19 mouse cellular contexts compared by ENCODE assay signal in the genomic region with DNA sequence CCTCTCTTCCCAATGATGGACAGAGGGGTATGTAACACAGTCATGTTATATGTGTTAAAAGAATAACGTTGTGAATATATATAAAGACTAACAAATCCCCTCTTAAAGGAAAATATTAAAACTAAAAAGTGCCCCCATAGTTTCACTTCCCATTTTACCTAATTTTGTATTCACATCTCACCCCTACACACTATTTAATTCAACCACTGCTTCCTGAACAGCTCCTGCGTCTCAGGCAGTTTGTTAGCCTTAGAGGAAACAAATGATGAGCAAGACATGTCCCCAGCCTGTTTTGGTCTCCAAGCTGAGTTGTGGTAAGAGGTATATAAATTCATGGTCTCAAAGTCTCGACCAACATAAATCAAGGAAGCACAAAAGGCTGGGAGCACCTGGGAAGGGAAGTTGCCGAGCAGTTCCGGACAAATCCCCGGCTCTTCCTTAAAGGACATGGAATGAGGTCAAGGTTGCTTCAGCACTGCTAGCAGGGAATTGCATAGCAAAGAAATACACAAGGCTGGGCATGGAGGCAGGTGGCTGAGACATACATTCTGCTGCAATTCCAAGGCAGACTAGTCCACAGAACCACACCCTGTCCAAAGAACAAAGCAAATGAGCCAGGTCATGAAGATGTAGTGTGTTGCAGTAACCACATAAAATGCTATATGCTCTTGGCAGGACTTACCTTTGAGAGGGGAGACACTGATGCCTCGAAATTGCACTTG.
DNase-seq lines count a peak whose midpoint lies in the region; ATAC-seq and TF ChIP-seq lines count a peak whose summit lies in the region.
"Had no signal": no experiment of that assay in that cellular context is flagged by ENCODE, and none has a peak within 500 bp of the region (broad histone marks: within the 10 kb centered on the region; RNA-seq: fewer than 3 reads in every experiment).

No protein-coding gene starts in this region.

- H3K4me1 ChIP-seq in lung, postnatal 0 days (ENCODE audit: insufficient read depth, low read depth, low read length), result no peaks in the 10 kb centered on the region
- H3K4me1 ChIP-seq in bone marrow, adult 2 months (ENCODE audit: control insufficient read depth, insufficient read depth, low read length), result peaks cover 5% of the 10 kb centered on the region
- H3K4me1 ChIP-seq in intestine, embryonic 16.5 days (ENCODE audit: control insufficient read depth, insufficient read depth, low read length), result no peaks in the 10 kb centered on the region
- no peaks in the 10 kb centered on the region for H3K4me1 ChIP-seq in kidney, embryonic 14.5 days (ENCODE audit: control insufficient read depth, insufficient read depth, low read length)
- H3K4me1 ChIP-seq in neural tube, embryonic 15.5 days, result peaks cover 7% of the 10 kb centered on the region
- H3K4me1 ChIP-seq: embryonic facial prominence, embryonic 12.5 days; liver, embryonic 15.5 days; midbrain, embryonic 10.5 days had no signal

- WGBS in lung, postnatal 0 days, result 72% methylated on average over 7 of the region's 7 CpGs
- WGBS in bone marrow, adult 2 months, result 5% methylated on average over 7 of the region's 7 CpGs
- 67% methylated on average over 7 of the region's 7 CpGs for WGBS in intestine, embryonic 16.5 days
- 71% methylated on average over 7 of the region's 7 CpGs for WGBS in kidney, embryonic 14.5 days
- WGBS in neural tube, embryonic 15.5 days, result 68% methylated on average over 7 of the region's 7 CpGs

- no peaks in the 10 kb centered on the region for H3K36me3 ChIP-seq in lung, postnatal 0 days (ENCODE audit: insufficient read depth, low read length)
- no peaks in the 10 kb centered on the region for H3K36me3 ChIP-seq in intestine, embryonic 16.5 days (ENCODE audit: control insufficient read depth, insufficient read depth, low read length)
- no peaks in the 10 kb centered on the region for H3K36me3 ChIP-seq in splenic B cell, adult 2 months (ENCODE audit: control insufficient read depth, insufficient read depth, low read length, poor library complexity, severe bottlenecking)
- no peaks in the 10 kb centered on the region for H3K36me3 ChIP-seq in kidney, embryonic 14.5 days (ENCODE audit: control insufficient read depth, insufficient read depth, low read length)
- H3K36me3 ChIP-seq in neural tube, embryonic 15.5 days, result no peaks in the 10 kb centered on the region
- H3K36me3 ChIP-seq: embryonic facial prominence, embryonic 12.5 days; forebrain, embryonic 15.5 days; liver, embryonic 15.5 days; midbrain, embryonic 10.5 days had no signal

- no peaks in the 10 kb centered on the region for H3K27me3 ChIP-seq in lung, postnatal 0 days (replicated peaks; ENCODE audit: insufficient read depth, low read length)
- no peaks in the 10 kb centered on the region for H3K27me3 ChIP-seq in intestine, embryonic 16.5 days (replicated peaks; ENCODE audit: control insufficient read depth, insufficient read depth, low read length)
- H3K27me3 ChIP-seq in splenic B cell, adult 2 months (ENCODE audit: control insufficient read depth, insufficient read depth, low read length, poor library complexity, severe bottlenecking), result no peaks in the 10 kb centered on the region
- no peaks in the 10 kb centered on the region for H3K27me3 ChIP-seq in kidney, embryonic 14.5 days (ENCODE audit: control insufficient read depth, insufficient read depth, low read length)
- no peaks in the 10 kb centered on the region for H3K27me3 ChIP-seq in neural tube, embryonic 15.5 days (replicated peaks)
- H3K27me3 ChIP-seq: embryonic facial prominence, embryonic 12.5 days; forebrain, embryonic 15.5 days; liver, embryonic 15.5 days had no signal

- no peak overlapping the region for H3K9ac ChIP-seq in lung, postnatal 0 days (replicated peaks; ENCODE audit: low read depth)
- H3K9ac ChIP-seq in intestine, embryonic 16.5 days (ENCODE audit: low read depth, low read length), result no peak overlapping the region
- H3K9ac ChIP-seq in kidney, embryonic 14.5 days (ENCODE audit: low read depth, low read length), result no peak overlapping the region
- H3K9ac ChIP-seq in neural tube, embryonic 15.5 days (replicated peaks), result no peak overlapping the region
- H3K9ac ChIP-seq: embryonic facial prominence, embryonic 12.5 days; forebrain, embryonic 15.5 days; hindbrain, embryonic 14.5 days; liver, embryonic 15.5 days had no signal

- no peak for TF ChIP-seq CTCF in lung, postnatal 0 days (IDR thresholded peaks at IDR 0.05)
- TF ChIP-seq CTCF in bone marrow, adult 2 months (IDR thresholded peaks at IDR 0.05; ENCODE audit: control insufficient read depth, insufficient read depth, low read length), result no peak

- no peak overlapping the region for H3K27ac ChIP-seq in lung, postnatal 0 days (ENCODE audit: low read length)
- peak overlapping the region; percentile 42 for H3K27ac ChIP-seq in bone marrow, adult 2 months (ENCODE audit: control insufficient read depth, insufficient read depth, low read depth, low read length, poor library complexity)
- no peak overlapping the region; the same call in 1 of the 2 replicates for H3K27ac ChIP-seq in intestine, embryonic 16.5 days (ENCODE audit: low read length)
- H3K27ac ChIP-seq in kidney, embryonic 14.5 days (ENCODE audit: low read depth, low read length), result no peak overlapping the region
- H3K27ac ChIP-seq in neural tube, embryonic 15.5 days (replicated peaks), result no peak overlapping the region
- H3K27ac ChIP-seq: embryonic facial prominence, embryonic 12.5 days; forebrain, embryonic 15.5 days; hindbrain, embryonic 14.5 days; liver, embryonic 15.5 days; midbrain, embryonic 10.5 days had no signal

- TF ChIP-seq EP300 in lung, postnatal 0 days (IDR thresholded peaks at IDR 0.05), result no peak

- TF ChIP-seq POLR2A in bone marrow, adult 2 months (IDR thresholded peaks at IDR 0.05; ENCODE audit: borderline replicate concordance, control insufficient read depth, low read depth, low read length), result no peak

- ATAC-seq in lung, postnatal 0 days, result no peak
- peak; percentile 88 for ATAC-seq in intestine, embryonic 16.5 days
- ATAC-seq in kidney, embryonic 14.5 days (ENCODE audit: low FRiP score, low TSS enrichment), result no peak
- no peak for ATAC-seq in neural tube, embryonic 15.5 days (ENCODE audit: low FRiP score)
- ATAC-seq: forebrain, embryonic 15.5 days had no signal

- peak; percentile 10 for DNase-seq in lung, postnatal 25 days (ENCODE audit: low spot score)
- no peak for DNase-seq in lung, postnatal 0 days (ENCODE audit: low spot score)
- DNase-seq in splenic B cell, adult 2 months (ENCODE audit: low read depth, low spot score), result peak; percentile 84
- no peak for DNase-seq in gastrocnemius, adult 8-10 months (ENCODE audit: low spot score in 2 of 2)
- DNase-seq: cerebellum, adult 11-12 months; heart, adult 11 months; kidney, adult 2 months; kidney, postnatal 36 days; lung, postnatal 10 days; thymus, postnatal 36 days had no signal

- no peak overlapping the region for H3K4me3 ChIP-seq in lung, postnatal 0 days (ENCODE audit: low read depth, low read length)
- H3K4me3 ChIP-seq in bone marrow, adult 2 months (replicated peaks; ENCODE audit: control insufficient read depth, low read depth, low read length), result no peak overlapping the region
- no peak overlapping the region for H3K4me3 ChIP-seq in intestine, embryonic 16.5 days (ENCODE audit: low read length)
- H3K4me3 ChIP-seq in kidney, embryonic 14.5 days (ENCODE audit: low read length), result no peak overlapping the region
- H3K4me3 ChIP-seq in neural tube, embryonic 15.5 days (replicated peaks), result no peak overlapping the region
- H3K4me3 ChIP-seq: embryonic facial prominence, embryonic 12.5 days; forebrain, embryonic 15.5 days; liver, embryonic 15.5 days; midbrain, embryonic 10.5 days had no signal

- no peak overlapping the region for H3K4me2 ChIP-seq in lung, postnatal 0 days (replicated peaks; ENCODE audit: low read depth, low read length)
- H3K4me2 ChIP-seq in intestine, embryonic 16.5 days (ENCODE audit: low read depth, low read length), result no peak overlapping the region
- no peak overlapping the region for H3K4me2 ChIP-seq in kidney, embryonic 14.5 days (replicated peaks; ENCODE audit: low read depth, low read length)
- H3K4me2 ChIP-seq in neural tube, embryonic 15.5 days, result no peak overlapping the region
- H3K4me2 ChIP-seq: embryonic facial prominence, embryonic 12.5 days; forebrain, embryonic 15.5 days; hindbrain, embryonic 14.5 days; liver, embryonic 15.5 days had no signal

- no peaks in the 10 kb centered on the region for H3K9me3 ChIP-seq in lung, postnatal 0 days (ENCODE audit: low read length)
- no peaks in the 10 kb centered on the region for H3K9me3 ChIP-seq in intestine, embryonic 16.5 days (ENCODE audit: control insufficient read depth, low read length)
- no peaks in the 10 kb centered on the region for H3K9me3 ChIP-seq in kidney, embryonic 14.5 days (ENCODE audit: control insufficient read depth, low read length)
- no peaks in the 10 kb centered on the region for H3K9me3 ChIP-seq in neural tube, embryonic 15.5 days (replicated peaks)
- H3K9me3 ChIP-seq: embryonic facial prominence, embryonic 12.5 days; forebrain, embryonic 15.5 days; liver, embryonic 15.5 days; midbrain, embryonic 10.5 days had no signal

Comparison
In these comparisons a context has a peak if more than half of its experiments do, and no peak if none do; other contexts are left out.
1. DNase-seq: peak in lung, postnatal 25 days (single experiment) and splenic B cell, adult 2 months (single experiment); none in lung, postnatal 0 days (single experiment) and gastrocnemius, adult 8-10 months (0 of 2).